Mouse (Mus musculus): ENCODE results near the gene Rptor.

Rptor gene

DNA sequence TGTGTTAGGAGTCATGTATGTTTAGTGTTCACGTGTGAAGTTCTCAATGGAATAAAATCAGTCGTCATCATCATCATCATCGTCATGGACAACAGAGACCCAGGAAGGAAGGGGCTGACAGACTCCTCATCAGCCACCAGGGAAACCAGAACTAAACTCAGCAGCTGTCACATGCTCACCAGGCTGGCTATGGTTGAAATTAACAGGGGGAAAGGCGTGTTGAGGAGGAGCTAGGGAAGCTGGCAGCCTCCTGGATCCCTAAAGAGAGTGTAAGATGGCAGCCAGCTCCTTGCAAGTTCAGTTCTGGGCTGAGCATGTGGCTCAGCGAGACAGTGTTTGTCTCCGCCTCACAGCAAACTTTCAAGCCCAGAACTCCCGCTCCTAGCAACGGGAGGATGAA is 332.1 kb downstream of the Rptor start:
- DNase-seq (ENCODE audit: low spot score in 2 of 2) = no peak

- peak; percentile 41 to 64 for DNase-seq (ENCODE audit: low spot score in 2 of 2)
Measured at GRCm38 (mm10) chr11:119935457-119935856, 332.8 kb downstream of the Rptor start.

DNA sequence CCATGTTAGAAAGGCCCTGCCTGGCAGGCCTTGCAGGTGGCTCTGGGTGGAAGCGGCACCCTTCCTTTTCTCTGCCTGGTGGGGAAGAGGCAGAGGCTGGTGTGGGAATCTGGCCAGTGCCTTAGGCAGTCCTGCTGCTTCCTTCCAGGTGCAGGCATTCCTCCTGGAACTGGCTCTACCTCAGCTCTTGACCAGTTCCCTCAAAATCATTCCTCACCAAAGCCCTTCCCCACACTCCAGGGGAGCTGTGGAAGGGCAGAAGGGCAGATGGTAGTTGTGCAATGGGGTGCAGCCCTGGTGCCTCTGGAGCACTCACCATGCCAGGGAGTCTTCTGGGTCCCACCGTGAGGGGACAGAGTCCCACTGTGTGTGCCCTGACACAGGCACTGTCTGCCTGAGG is 333.8 kb downstream of the Rptor start:
- DNase-seq (ENCODE audit: low spot score in 2 of 2) = no peak

DNA sequence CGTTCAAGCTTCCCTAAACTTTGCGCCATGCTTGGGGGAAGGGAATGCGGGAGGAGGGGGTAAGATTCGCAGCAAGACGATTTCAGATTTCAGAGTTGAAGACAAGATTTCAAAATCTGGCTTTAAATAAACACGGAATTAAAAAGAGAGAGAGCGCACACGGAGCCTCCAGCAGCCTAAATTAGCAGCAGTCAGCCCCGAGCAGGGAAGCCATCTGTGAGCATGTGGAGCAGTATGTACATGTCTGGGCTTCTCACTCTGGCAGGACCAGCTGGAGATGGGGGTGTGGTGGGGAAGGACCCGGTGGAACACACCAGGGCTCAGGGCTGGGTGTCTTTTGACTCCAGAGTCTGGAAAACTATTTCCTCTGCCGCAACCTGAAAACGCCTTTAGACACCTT is 334.5 kb downstream of the Rptor start:
- no peak for DNase-seq (ENCODE audit: low spot score in 2 of 2)

GRCm38 (mm10) chr11:119937772-119938502 is 335.2 kb downstream of the Rptor start:
- DNase-seq (ENCODE audit: low spot score in 2 of 2) = no peak

GRCm38 (mm10) chr11:119939073-119939710 is 336.5 kb downstream of the Rptor start:
- no peak for DNase-seq (ENCODE audit: low spot score in 2 of 2)

GRCm38 (mm10) chr11:119939711-119940106 is 337.0 kb downstream of the Rptor start:
- no peak for DNase-seq (ENCODE audit: low spot score in 2 of 2)

DNA sequence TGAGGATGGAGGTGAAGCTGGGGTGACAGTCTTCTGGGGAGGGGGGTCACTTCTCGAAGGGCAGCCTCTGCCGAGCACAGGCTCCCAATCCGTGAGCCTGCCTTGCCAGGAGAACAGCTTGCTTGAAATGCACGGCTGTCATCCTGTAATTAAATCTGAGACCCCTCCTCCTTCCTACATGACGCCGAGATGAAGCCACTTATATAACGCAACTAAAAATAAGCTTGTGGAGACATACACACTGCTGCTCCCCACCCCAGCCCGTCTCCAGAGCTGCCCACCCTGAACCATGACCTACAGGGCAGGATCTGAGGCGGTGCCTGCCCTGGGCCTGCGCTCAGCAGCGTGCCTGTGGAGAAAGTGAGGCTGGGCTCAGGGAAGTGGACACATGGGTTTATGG is 337.4 kb downstream of the Rptor start:
- no peak for DNase-seq (ENCODE audit: low spot score in 2 of 2)

DNA sequence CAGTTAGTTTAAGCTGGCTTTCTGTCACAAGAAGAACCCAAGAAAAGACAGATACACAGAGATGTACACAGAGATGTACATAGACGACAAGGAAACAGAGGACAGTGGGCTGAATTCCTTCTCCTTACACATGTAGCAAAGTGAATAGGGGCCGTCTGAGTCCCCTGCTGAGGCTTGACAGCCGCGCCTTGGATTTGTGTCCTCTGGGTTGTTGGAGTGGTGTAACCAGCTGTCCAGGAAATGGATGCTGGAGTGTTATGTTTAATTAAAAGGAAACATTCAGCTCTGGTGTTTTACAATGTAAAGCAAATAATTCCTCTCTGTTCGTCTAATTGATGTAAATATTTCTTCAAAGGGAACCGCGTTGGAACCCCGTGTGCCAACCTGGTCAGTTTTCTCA is 339.1 kb downstream of the Rptor start:
- DNase-seq (ENCODE audit: low spot score in 2 of 2) = no peak

DNA sequence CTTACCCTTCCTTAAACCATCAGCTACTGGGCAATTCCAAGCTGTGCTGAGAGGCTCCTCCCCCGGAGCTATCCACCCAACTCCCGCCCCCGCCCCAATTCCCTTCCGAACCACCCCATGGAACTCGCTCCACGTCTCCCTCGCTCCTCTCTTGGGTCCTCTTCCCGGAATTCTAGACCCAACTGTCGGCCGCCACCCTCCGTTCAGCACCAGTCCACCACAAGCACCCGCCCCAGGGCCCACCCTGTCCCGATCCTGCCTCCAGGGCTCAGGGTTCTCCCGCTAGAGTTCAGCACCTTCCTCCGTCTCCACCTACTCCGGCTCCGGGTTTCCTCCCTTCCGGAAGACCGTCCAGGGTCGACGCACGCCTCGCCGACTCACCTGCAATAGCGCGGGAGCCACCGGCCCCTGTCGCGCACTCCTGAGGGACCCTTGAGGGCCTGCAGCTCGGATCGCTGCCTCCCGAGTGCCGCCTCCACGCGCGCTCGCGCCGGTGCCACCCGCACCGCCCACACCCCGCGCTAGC is 339.6 kb downstream of the Rptor start:
- peak in 1 of 2 experiments; percentile 21 for DNase-seq (ENCODE audit: low spot score in 2 of 2)

- peak; percentile 96 to 97 for DNase-seq (ENCODE audit: low spot score in 2 of 2)
Measured at GRCm38 (mm10) chr11:119942727-119943427, 340.2 kb downstream of the Rptor start, which contains the start of gene Baiap2. Gene Baiap2 (plus strand): TSS chr11:119942763.

DNA sequence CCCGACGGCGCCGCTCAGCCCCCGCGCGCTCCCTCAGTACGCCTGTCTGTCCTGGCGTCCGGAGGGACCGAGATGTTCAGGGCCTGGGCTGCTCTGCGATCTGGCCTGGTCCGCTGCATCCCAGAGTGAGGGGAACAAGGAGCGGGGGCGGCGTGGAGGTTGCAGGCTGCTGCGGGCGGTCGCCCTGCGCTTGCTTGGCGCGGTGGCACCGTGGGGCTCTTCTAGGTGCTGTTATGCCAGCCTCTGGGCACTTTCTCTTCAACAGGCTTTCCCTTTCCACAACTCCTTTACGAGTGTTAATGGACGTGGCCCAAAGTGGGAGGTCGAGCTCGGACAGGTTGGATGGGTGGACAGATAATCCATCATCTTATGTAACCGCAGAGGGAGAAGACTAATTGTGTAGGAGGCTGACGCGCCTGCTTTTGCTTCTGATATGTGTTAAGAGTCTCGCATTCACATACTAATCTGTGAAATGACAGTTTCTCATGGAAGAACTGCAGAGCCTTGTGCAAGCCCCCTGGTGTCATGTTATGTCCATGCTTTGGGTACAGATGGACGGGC is 340.8 kb downstream of the Rptor start:
- DNase-seq (ENCODE audit: low spot score in 2 of 2) = no peak

DNA sequence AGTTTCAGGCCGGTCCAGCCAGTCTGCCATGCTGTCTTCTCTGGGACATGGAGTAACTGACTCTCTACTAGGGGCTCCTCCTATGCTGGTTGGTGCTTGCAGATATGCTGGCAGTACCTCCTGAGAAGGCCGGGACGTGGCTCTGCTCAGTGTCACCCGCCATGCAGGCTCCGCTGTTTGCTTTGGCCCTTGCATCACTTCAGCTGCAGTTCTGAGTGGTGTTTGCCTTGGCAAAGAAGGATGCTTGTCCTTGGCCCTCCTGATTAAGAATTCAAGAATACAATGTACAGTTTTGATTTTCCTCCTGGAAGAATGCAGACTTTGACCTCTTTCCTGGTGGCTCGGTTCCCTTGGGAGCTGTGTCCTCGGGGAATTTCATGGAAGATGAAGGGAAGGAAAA is 342.6 kb downstream of the Rptor start:
- no peak for DNase-seq (ENCODE audit: low spot score in 2 of 2)

GRCm38 (mm10) chr11:119947426-119947825 is 344.7 kb downstream of the Rptor start:
- no peak for DNase-seq (ENCODE audit: low spot score in 2 of 2)

DNA sequence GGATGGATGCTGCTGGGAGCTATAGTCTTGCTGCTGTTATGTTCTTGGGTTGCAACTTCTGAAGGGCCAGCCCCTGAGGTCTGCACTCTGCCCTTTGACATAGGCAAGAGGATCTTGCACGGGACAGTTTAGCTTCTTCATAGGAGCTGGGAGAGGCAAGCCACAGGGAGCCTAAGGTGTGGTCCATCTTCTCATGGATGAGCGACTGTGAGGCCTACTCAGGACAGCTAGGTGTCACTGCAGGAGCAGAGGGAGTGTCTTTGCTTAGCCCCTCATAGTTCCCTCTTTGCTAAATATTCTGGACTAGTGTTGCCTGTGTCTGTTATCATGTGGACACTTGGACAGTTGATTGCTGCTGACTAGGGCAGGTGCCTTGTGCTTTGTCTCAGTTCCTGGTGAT is 345.2 kb downstream of the Rptor start:
- DNase-seq (ENCODE audit: low spot score in 2 of 2) = no peak

DNA sequence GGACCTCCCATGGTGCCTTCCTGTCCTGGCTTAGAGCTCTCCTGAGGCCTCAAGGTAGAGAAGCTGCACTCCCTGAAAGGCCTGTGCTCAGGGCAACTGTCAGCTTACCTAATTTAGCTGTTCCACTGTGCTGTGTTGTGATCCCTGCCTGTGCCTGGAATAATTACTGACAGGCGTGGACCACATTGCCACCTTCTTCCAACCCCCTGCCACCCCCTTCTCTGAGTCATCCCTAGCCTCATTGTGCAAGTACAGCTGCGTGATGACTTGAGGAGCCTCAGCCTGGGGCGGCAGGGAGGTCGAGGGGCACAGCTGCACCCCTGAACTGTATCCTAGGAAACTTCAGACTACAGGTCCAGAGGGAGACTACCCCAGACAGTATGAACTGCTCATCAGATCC is 345.6 kb downstream of the Rptor start:
- DNase-seq (ENCODE audit: low spot score in 2 of 2) = no peak

DNA sequence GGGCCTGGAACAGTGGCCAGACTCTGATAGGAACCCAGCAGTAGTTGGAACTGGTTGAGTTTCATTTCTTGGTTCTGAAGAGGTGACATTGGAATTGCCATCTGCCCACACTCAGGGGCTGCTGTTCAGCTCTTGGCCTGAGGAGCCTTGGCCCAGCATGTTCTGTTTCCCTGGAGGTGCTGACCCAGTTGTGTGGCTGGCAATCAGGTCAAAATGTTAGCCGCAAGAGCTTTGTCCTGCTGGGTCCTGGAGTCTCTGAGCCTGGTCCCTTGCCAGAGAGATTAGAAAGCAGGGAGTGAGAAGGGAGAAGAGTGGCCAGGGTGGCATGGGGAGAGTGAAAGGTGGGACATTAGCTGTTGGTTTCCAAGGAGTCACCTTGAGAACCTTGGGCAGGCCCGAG is 346.1 kb downstream of the Rptor start:
- DNase-seq (ENCODE audit: low spot score in 2 of 2) = no peak

All from spleen, postnatal 14 days (tissue).